Mouse (Mus musculus) ES-E14 (cell line): Measurements from ENCODE around the gene Smim24. TPM values are rescaled to one million over a fixed set of nuclear protein-coding genes. Genes with fewer than 3 reads are reported as not detected.
A peak's percentile ranks its signal among the peaks of the same experiment; 100 is the strongest.

Experiments used
- DNase-seq: peaks from one replicate; pipeline ENCODE4 v3.0.0-alpha.2; 2013; ENCODE audit warnings: low read depth, low spot score
- H3K27ac ChIP-seq: 2 replicates; pipeline ENCODE4 v1.5.1; 2012; ENCODE audit warnings: low read depth, mild to moderate bottlenecking, low read length, moderate library complexity, mixed read lengths; ENCODE audit not compliant: poor library complexity, insufficient read depth, severe bottlenecking
- H3K36me3 ChIP-seq: 2 replicates; pipeline ENCODE4 v1.6.1; 2012; ENCODE audit warnings: mild to moderate bottlenecking, low read length, moderate library complexity, mixed read lengths; ENCODE audit not compliant: control insufficient read depth, poor library complexity, insufficient read depth, severe bottlenecking
- H3K4me1 ChIP-seq, 2 experiments: fragments of 150-350 bp in 1 of 2; sonication (generic) in 1 of 2; 2 replicates each; pipeline ENCODE4 v1.6.1; 2012; ENCODE audit warnings: low read length in 2 of 2, mild to moderate bottlenecking in 1 of 2, mixed read lengths in 1 of 2; ENCODE audit not compliant: control insufficient read depth in 2 of 2, insufficient read depth in 2 of 2, poor library complexity in 1 of 2
- H3K4me3 ChIP-seq, 2 experiments: fragments of 150-350 bp in 1 of 2; sonication (generic) in 1 of 2; 2 replicates each; pipeline ENCODE4 v1.5.1; 2012; ENCODE audit warnings: low read length in 2 of 2, low read depth in 1 of 2, mild to moderate bottlenecking in 1 of 2, mixed read lengths in 1 of 2; ENCODE audit not compliant: insufficient read depth in 1 of 2, poor library complexity in 1 of 2, severe bottlenecking in 1 of 2
- H3K9ac ChIP-seq: 2 replicates; pipeline ENCODE4 v1.6.1; 2012; ENCODE audit warnings: low read depth, mild to moderate bottlenecking, low read length, mixed read lengths; ENCODE audit not compliant: poor library complexity, insufficient read depth, severe bottlenecking
- H3K9me3 ChIP-seq: fragments of 150-350 bp; sonication (generic); 2 replicates; pipeline ENCODE4 v1.6.1; 2012; ENCODE audit warnings: low read depth, mild to moderate bottlenecking, low read length; ENCODE audit not compliant: control insufficient read depth, insufficient read depth
- CHD2 ChIP-seq: IDR thresholded peaks from 2 replicates; pipeline ENCODE4 v1.6.1; 2014; ENCODE audit warnings: mild to moderate bottlenecking, low read depth, low read length, inconsistent platforms
- HCFC1 ChIP-seq: IDR thresholded peaks from 2 replicates; pipeline ENCODE4 v1.6.1; 2012; ENCODE audit warnings: low read length, inconsistent platforms, borderline replicate concordance; ENCODE audit not compliant: insufficient read depth
- MAFK ChIP-seq: IDR thresholded peaks from 2 replicates; pipeline ENCODE4 v1.6.1; 2014; ENCODE audit warnings: mild to moderate bottlenecking, low read depth, low read length, inconsistent platforms; ENCODE audit not compliant: insufficient read depth
- ZC3H11A ChIP-seq: IDR thresholded peaks from 2 replicates; pipeline ENCODE4 v1.6.1; 2012; ENCODE audit warnings: low read depth, mild to moderate bottlenecking, inconsistent platforms, low read length, borderline replicate concordance
- ZNF384 ChIP-seq: IDR thresholded peaks from 2 replicates; pipeline ENCODE4 v1.6.1; 2012; ENCODE audit warnings: low read depth, low read length, inconsistent platforms
- in situ Hi-C, 2 experiments: fragments of 600-800 bp; cut with MboI; formaldehyde crosslinking; loops; one replicate each; pipeline ENCODE4 v1.15.1; 2025; ENCODE audit warnings: low sequenced_read_pairs in 2 of 2, inconsistent platforms in 1 of 2; ENCODE audit not compliant: unreplicated experiment in 2 of 2
- total RNA-seq: library from RNA; depleted of rRNA; stranded (reverse); fragments of 300-350 nt; gene quantifications from 2 replicates; pipeline ENCODE4 v1.2.3, GENCODE M21; 2012

Gene Smim24
- total RNA-seq, 1 experiment, result 1.7 TPM

GRCm38 (mm10) chr10:81422191-81422590, 29.3 kb downstream of the Smim24 start:
- Histone ChIP-seq H3K9ac (no peak overlapping the region), H3K9me3 (no peaks in the 10 kb centered on the region), H3K4me1 (peaks cover 5 to 55% of the 10 kb centered on the region in 2 experiments), H3K4me3 (no peak overlapping the region), H3K27ac (no peak overlapping the region), H3K36me3 (no peaks in the 10 kb centered on the region)
- no peak for TF ChIP-seq ZNF384
- no peak for TF ChIP-seq HCFC1
- no peak for TF ChIP-seq MAFK
- no peak for TF ChIP-seq CHD2
- no peak for TF ChIP-seq ZC3H11A
- in situ Hi-C loops, result no loop called here
- no peak for DNase-seq

DNA sequence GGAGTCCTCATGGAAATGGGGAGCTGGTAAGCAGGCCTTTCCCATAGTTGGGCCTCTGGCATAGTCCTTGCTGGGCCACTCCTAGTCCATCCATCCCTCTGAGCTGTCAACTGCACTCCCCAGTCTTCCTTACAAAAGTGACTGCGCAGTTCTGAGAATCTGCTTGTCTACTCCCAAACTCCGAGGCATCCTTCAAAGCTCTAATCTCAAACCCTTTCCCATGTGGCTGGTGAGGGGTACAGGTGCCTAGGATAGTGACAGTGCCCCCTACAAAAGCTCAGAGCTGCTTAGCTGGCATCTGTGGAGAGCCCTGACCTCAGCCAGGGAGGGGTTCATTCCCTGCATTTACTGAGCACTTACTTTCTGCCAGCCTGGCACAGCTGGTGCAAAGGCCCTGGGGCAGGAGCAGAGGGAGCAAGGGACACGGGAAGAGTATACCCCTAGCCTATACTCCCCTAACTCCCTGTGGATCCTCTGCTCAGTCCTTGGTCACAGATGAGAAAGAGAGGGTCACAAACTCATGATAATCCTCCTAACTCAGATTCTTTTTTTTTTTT, 29.9 kb downstream of the Smim24 start:
- peaks cover 5 to 51% of the 10 kb centered on the region in 2 experiments for H3K4me1 ChIP-seq
- TF ChIP-seq ZC3H11A (no peak), HCFC1 (no peak), CHD2 (no peak), ZNF384 (no peak), MAFK (no peak)
- no peak for DNase-seq

GRCm38 (mm10) chr10:81423476-81424245, 30.8 kb downstream of the Smim24 start:
- TF ChIP-seq MAFK, result no peak
- TF ChIP-seq ZNF384, result no peak
- no peak for TF ChIP-seq HCFC1
- TF ChIP-seq CHD2, result no peak
- TF ChIP-seq ZC3H11A, result no peak
- no peaks in the 10 kb centered on the region for H3K36me3 ChIP-seq
- no peak overlapping the region for H3K27ac ChIP-seq
- in situ Hi-C loops, result no loop called here
- DNase-seq, result no peak
- no peak overlapping the region for H3K4me3 ChIP-seq
- no peaks in the 10 kb centered on the region for H3K9me3 ChIP-seq
- peaks cover 5 to 45% of the 10 kb centered on the region in 2 experiments for H3K4me1 ChIP-seq
- H3K9ac ChIP-seq, result no peak overlapping the region

More for the DNA sequence above, 29.9 kb downstream of the Smim24 start:
- in situ Hi-C loops, result no loop called here
- Histone ChIP-seq H3K9ac (no peak overlapping the region), H3K9me3 (no peaks in the 10 kb centered on the region), H3K36me3 (no peaks in the 10 kb centered on the region), H3K27ac (no peak overlapping the region), H3K4me3 (no peak overlapping the region)

DNA sequence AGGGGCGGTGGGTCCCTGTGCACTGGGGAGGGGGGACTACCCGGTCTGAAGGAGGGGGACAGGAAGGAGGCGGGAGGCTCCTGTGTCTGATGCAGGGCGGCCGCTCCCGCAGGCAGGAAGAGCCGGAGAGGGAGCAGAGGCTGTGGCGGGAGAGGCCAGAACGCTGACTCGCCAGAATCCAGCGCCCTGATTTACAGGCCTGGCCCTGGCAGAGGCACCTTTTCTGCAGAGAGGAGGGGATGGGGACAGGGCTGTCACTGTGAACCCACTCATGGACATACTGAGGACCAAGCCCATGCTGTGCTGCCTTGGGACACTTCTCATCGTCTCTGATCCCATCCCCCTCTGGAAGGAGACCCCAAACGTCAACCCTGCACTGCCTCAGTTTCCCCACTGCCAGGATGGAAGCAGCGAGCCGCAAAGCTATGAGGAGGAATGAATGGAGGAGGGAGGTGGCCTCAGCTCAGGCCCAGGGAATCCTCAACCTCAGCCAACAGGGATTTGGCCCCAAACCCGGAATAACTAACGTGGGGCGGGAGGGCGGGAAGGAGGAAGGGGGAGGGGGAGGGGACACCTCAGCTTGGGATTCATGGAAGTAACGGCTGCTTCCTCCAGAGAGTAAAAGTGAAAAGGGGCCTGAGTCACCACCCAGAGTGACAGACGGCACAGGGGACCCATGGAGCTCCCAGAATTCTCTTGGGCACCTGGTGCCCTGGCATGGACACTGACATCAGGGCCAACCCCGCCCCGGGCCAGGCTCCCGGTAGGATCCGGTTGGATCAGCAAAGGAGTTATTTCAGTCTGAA, 31.6 kb downstream of the Smim24 start:
- H3K27ac ChIP-seq, result no peak overlapping the region
- peak overlapping the region; percentile 28 to 33; a peak in 3 of 4 replicates for H3K4me3 ChIP-seq
- H3K9ac ChIP-seq, result peak overlapping the region; percentile 2; the same call in 1 of the 2 replicates
- no peak for DNase-seq
- H3K9me3 ChIP-seq, result no peaks in the 10 kb centered on the region
- in situ Hi-C loops, result no loop called here
- H3K36me3 ChIP-seq, result no peaks in the 10 kb centered on the region
- TF ChIP-seq ZC3H11A (no peak), CHD2 (no peak), HCFC1 (no peak), MAFK (peak; percentile 74; the same call in 1 of the 2 replicates)
- H3K4me1 ChIP-seq, result peaks cover 4 to 38% of the 10 kb centered on the region in 2 experiments; a peak in 3 of 4 replicates
